Mouse (Mus musculus) spleen, adult 12 weeks (tissue): ENCODE results near the gene Dmwd.

Experiments used
- DNase-seq: peaks from one replicate; pipeline ENCODE4 v3.0.0; 2022; ENCODE audit warnings: low spot score

The Dmwd gene

GRCm38 (mm10) chr7:19075723-19076585, at the start of gene Dmwd:
Gene Dmwd (plus strand): TSS chr7:19076227.
- DNase-seq = peak; percentile 73

- DNase-seq = no peak
Observed at GRCm38 (mm10) chr7:19028067-19028466, 48.0 kb upstream of the Dmwd start.

GRCm38 (mm10) chr7:19029084-19029653, 46.9 kb upstream of the Dmwd start:
- DNase-seq = no peak

- DNase-seq = no peak
Observed at GRCm38 (mm10) chr7:19031641-19032040, 44.4 kb upstream of the Dmwd start.

GRCm38 (mm10) chr7:19044616-19045015, 31.4 kb upstream of the Dmwd start:
- DNase-seq = no peak

- no peak for DNase-seq
Observed at GRCm38 (mm10) chr7:19046286-19047069, 29.5 kb upstream of the Dmwd start.

- no peak for DNase-seq
Observed at GRCm38 (mm10) chr7:19048006-19048527, 28.0 kb upstream of the Dmwd start.

- no peak for DNase-seq
Observed at GRCm38 (mm10) chr7:19049252-19049651, 26.8 kb upstream of the Dmwd start.

GRCm38 (mm10) chr7:19050172-19050571, 25.9 kb upstream of the Dmwd start:
- DNase-seq = no peak

GRCm38 (mm10) chr7:19051161-19051560, 24.9 kb upstream of the Dmwd start:
- no peak for DNase-seq

- no peak for DNase-seq
Observed at GRCm38 (mm10) chr7:19052345-19053135, 23.5 kb upstream of the Dmwd start.

- no peak for DNase-seq
Observed at GRCm38 (mm10) chr7:19053136-19053532, 22.9 kb upstream of the Dmwd start.

- DNase-seq = no peak
Observed at GRCm38 (mm10) chr7:19054047-19054776, 21.8 kb upstream of the Dmwd start, which contains the start of gene Rsph6a. Gene Rsph6a (plus strand): TSS chr7:19054690.

GRCm38 (mm10) chr7:19054777-19055076, 21.3 kb upstream of the Dmwd start:
- no peak for DNase-seq

- DNase-seq = no peak
Observed at GRCm38 (mm10) chr7:19055108-19055507, 20.9 kb upstream of the Dmwd start.

- no peak for DNase-seq
Observed at GRCm38 (mm10) chr7:19057405-19057804, 18.6 kb upstream of the Dmwd start.

GRCm38 (mm10) chr7:19065896-19066295, 10.1 kb upstream of the Dmwd start:
- no peak for DNase-seq

GRCm38 (mm10) chr7:19067063-19067462, 9.0 kb upstream of the Dmwd start:
- no peak for DNase-seq

- no peak for DNase-seq
Observed at GRCm38 (mm10) chr7:19067935-19068334, 8.1 kb upstream of the Dmwd start.

- DNase-seq = peak; percentile 64
Observed at GRCm38 (mm10) chr7:19068707-19069106, 7.3 kb upstream of the Dmwd start.

- no peak for DNase-seq
Observed at GRCm38 (mm10) chr7:19069500-19069899, 6.5 kb upstream of the Dmwd start.
